Mouse (Mus musculus): Measurements from ENCODE around the gene Erp29. TPM values are rescaled to one million over a fixed set of nuclear protein-coding genes. Genes with fewer than 3 reads are reported as not detected.

The Erp29 gene
- total and polyA plus RNA-seq, 3 experiments, result 29.4 to 73.3 (median 67.6) TPM

GRCm38 (mm10) chr5:121386120-121386909 is 66.0 kb downstream of the Erp29 start:
- H3K4me3 ChIP-seq, result peak overlapping the region; percentile 51
- 34% methylated on average over 22 of the region's 22 CpGs for WGBS
- H3K9ac ChIP-seq (ENCODE audit: low read depth, low read length), result no peak overlapping the region
- no peaks in the 10 kb centered on the region for H3K36me3 ChIP-seq (ENCODE audit: control insufficient read depth, insufficient read depth, low read length)
- intact Hi-C loops (cut with DNase I), result no loop called here
- H3K4me1 ChIP-seq (ENCODE audit: control insufficient read depth, insufficient read depth, low read length), result peaks cover 8% of the 10 kb centered on the region
- H3K27me3 ChIP-seq (ENCODE audit: control insufficient read depth, insufficient read depth, low read length), result no peaks in the 10 kb centered on the region
- peak; percentile 26 to 41 for DNase-seq
- peaks cover 4% of the 10 kb centered on the region for H3K79me2 ChIP-seq (replicated peaks; ENCODE audit: control insufficient read depth, insufficient read depth, low read length)
- no peak for TF ChIP-seq EP300 (IDR thresholded peaks at IDR 0.05; ENCODE audit: insufficient read depth, low read depth, low read length)
- TF ChIP-seq CTCF (IDR thresholded peaks at IDR 0.05), result no peak
- no peak for TF ChIP-seq POLR2A (IDR thresholded peaks at IDR 0.05; ENCODE audit: insufficient read depth, low read depth, low read length)
- H3K27ac ChIP-seq, result peak overlapping the region; percentile 66

GRCm38 (mm10) chr5:121385461-121386119 is 66.7 kb downstream of the Erp29 start, which contains the start of gene Trafd1:
Gene Trafd1 (minus strand): TSS chr5:121385632.
- Histone ChIP-seq H3K79me2 (replicated peaks; ENCODE audit: control insufficient read depth, insufficient read depth, low read length) (peaks cover 4% of the 10 kb centered on the region), H3K36me3 (ENCODE audit: control insufficient read depth, insufficient read depth, low read length) (no peaks in the 10 kb centered on the region), H3K4me3 (peak within 1 kb of the TSS; percentile 73), H3K27me3 (ENCODE audit: control insufficient read depth, insufficient read depth, low read length) (no peaks in the 10 kb centered on the region), H3K9ac (ENCODE audit: low read depth, low read length) (peak within 1 kb of the TSS; percentile 88), H3K4me1 (ENCODE audit: control insufficient read depth, insufficient read depth, low read length) (peaks cover 8% of the 10 kb centered on the region), H3K27ac (peak within 1 kb of the TSS; percentile 97)
- TF ChIP-seq CTCF (IDR thresholded peaks at IDR 0.05), result no peak
- peak; percentile 73; the same call in 1 of the 2 replicates for TF ChIP-seq POLR2A (IDR thresholded peaks at IDR 0.05; ENCODE audit: insufficient read depth, low read depth, low read length)
- no peak for TF ChIP-seq EP300 (IDR thresholded peaks at IDR 0.05; ENCODE audit: insufficient read depth, low read depth, low read length)
- peak; percentile 94 to 98 for DNase-seq
- 2% methylated on average over 45 of the region's 45 CpGs for WGBS
- intact Hi-C loops (cut with DNase I), result no loop called here

GRCm38 (mm10) chr5:121384757-121385460 is 67.4 kb downstream of the Erp29 start:
- WGBS, result under 1% methylated on average over 47 of the region's 47 CpGs
- peak overlapping the region; percentile 97 for H3K27ac ChIP-seq
- no peaks in the 10 kb centered on the region for H3K36me3 ChIP-seq (ENCODE audit: control insufficient read depth, insufficient read depth, low read length)
- H3K4me1 ChIP-seq (ENCODE audit: control insufficient read depth, insufficient read depth, low read length), result peaks cover 8% of the 10 kb centered on the region
- H3K27me3 ChIP-seq (ENCODE audit: control insufficient read depth, insufficient read depth, low read length), result no peaks in the 10 kb centered on the region
- peak overlapping the region; percentile 73 for H3K4me3 ChIP-seq
- no peak for DNase-seq
- TF ChIP-seq EP300 (IDR thresholded peaks at IDR 0.05; ENCODE audit: insufficient read depth, low read depth, low read length), result no peak
- TF ChIP-seq POLR2A (IDR thresholded peaks at IDR 0.05; ENCODE audit: insufficient read depth, low read depth, low read length), result 0 out of 2 replicates have a peak, but pooled peaks have one; percentile 28
- peak overlapping the region; percentile 88 for H3K9ac ChIP-seq (ENCODE audit: low read depth, low read length)
- intact Hi-C loops (cut with DNase I), result no loop called here
- peaks cover 4% of the 10 kb centered on the region for H3K79me2 ChIP-seq (replicated peaks; ENCODE audit: control insufficient read depth, insufficient read depth, low read length)

- Histone ChIP-seq H3K4me1 (ENCODE audit: control insufficient read depth, insufficient read depth, low read length) (peaks cover 6% of the 10 kb centered on the region), H3K36me3 (ENCODE audit: control insufficient read depth, insufficient read depth, low read length) (no peaks in the 10 kb centered on the region), H3K27ac (peak overlapping the region; percentile 97), H3K4me3 (peak overlapping the region; percentile 73), H3K79me2 (replicated peaks; ENCODE audit: control insufficient read depth, insufficient read depth, low read length) (peaks cover 4% of the 10 kb centered on the region), H3K27me3 (ENCODE audit: control insufficient read depth, insufficient read depth, low read length) (no peaks in the 10 kb centered on the region), H3K9ac (ENCODE audit: low read depth, low read length) (peak overlapping the region; percentile 88)
- intact Hi-C loops (cut with DNase I), result no loop called here
- no peak for TF ChIP-seq EP300 (IDR thresholded peaks at IDR 0.05; ENCODE audit: insufficient read depth, low read depth, low read length)
- TF ChIP-seq POLR2A (IDR thresholded peaks at IDR 0.05; ENCODE audit: insufficient read depth, low read depth, low read length), result 0 out of 2 replicates have a peak, but pooled peaks have one; percentile 16
- DNase-seq, result peak in 1 of 2 experiments; percentile 33
- 30% methylated on average over 10 of the region's 10 CpGs for WGBS
Measured at GRCm38 (mm10) chr5:121383857-121384756, 68.2 kb downstream of the Erp29 start.

- intact Hi-C loops (cut with DNase I), result no loop called here
- no peak for DNase-seq
- H3K9ac ChIP-seq (ENCODE audit: low read depth, low read length), result no peak overlapping the region
- H3K36me3 ChIP-seq (ENCODE audit: control insufficient read depth, insufficient read depth, low read length), result no peaks in the 10 kb centered on the region
- no peak overlapping the region for H3K27ac ChIP-seq
- no peak overlapping the region for H3K4me3 ChIP-seq
- peaks cover 5% of the 10 kb centered on the region for H3K4me1 ChIP-seq (ENCODE audit: control insufficient read depth, insufficient read depth, low read length)
- no peaks in the 10 kb centered on the region for H3K27me3 ChIP-seq (ENCODE audit: control insufficient read depth, insufficient read depth, low read length)
- 93% methylated on average over 2 of the region's 2 CpGs for WGBS
- TF ChIP-seq EP300 (IDR thresholded peaks at IDR 0.05; ENCODE audit: insufficient read depth, low read depth, low read length) (no peak), POLR2A (IDR thresholded peaks at IDR 0.05; ENCODE audit: insufficient read depth, low read depth, low read length) (no peak), CTCF (IDR thresholded peaks at IDR 0.05) (peak; percentile 59)
- peaks cover 4% of the 10 kb centered on the region for H3K79me2 ChIP-seq (replicated peaks; ENCODE audit: control insufficient read depth, insufficient read depth, low read length)
Measured at GRCm38 (mm10) chr5:121380692-121381091, 71.6 kb downstream of the Erp29 start.
